Mouse (Mus musculus) lung, postnatal 25 days (tissue): ENCODE measurements around the gene Shisa5.

Experiments
- DNase-seq: peaks from one replicate; pipeline ENCODE4 v3.0.0; 2022; ENCODE audit warnings: low spot score

Shisa5 gene

DNA sequence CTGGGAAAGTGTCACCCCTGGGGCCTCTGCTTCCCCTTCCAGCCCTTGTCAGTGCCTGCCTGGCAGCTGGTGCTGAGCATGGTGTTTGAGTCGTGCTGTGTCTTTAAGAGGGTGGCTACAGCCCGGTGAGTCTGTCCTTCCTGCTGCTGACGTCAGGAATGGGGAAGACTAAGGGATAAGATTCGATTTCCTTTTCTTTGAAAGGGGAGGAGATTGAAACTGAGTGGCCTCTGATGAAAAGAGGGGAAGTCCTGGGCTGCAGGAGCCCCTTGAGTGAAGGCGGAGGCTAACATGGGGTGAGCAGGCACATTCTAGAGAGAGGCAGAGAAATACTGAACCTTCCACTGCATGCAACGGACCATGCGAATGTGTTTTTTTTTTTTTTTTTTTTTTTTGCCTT, 16.3 kb downstream of the Shisa5 start:
- DNase-seq, result peak; percentile 90

DNA sequence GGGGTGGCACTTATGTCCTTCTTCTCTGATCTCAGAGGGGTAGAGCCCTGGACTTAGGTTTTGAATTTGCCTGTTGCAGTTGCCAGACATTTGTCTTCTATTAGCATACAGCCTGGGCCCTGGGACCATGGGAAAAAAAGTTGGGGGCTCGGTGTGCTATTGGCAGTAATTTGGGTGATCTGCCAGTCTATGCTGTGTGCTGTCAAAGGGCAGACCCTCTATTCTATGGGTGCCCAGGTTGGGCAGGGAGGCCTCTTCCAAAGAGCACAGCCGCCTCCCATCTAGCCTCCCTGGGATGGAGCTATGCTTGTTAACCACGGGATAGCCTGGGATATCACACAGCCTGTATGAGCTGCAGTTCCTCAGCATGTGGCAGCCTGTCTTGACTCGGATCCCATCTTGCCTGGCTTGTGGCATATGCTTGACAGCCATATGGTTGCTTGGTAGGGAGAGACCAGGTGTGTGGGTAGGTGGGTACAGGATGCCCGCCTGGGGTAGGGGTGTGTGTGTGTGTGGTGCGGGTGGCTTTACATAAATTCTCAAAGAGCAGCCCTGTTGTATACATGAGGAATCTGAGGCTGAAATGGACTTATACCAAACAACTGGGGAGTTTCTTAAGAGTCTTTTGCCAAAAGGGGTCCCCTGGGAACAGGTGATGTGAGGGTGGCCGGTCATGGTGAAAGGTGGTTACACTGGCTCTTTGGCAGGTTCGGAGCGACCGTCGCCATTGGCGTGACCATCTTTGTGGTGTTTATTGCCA, 17.1 kb downstream of the Shisa5 start:
- no peak for DNase-seq

DNA sequence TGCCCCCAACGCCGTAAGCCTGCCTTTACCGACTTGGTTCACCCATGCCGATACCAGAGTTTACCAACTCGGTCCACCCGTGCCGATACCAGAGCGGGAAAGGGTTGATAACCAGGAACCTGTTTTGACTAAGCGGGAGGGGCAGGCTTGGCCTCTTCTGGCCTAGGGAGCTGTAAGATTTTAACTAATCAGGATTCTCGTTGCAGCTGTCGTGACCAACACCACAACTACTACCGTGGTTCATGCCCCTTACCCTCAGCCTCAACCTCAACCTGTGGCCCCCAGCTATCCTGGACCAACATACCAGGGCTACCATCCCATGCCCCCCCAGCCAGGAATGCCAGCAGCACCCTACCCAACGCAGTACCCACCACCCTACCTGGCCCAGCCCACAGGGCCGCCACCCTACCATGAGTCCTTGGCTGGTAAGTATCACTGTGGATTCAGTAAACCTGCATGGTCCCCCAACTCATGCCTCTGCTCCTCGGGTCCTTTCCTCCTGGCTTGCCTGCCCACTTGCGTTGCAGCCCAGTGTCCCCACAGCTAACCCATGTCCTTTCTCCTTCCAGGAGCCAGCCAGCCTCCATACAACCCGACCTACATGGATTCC, 17.8 kb downstream of the Shisa5 start:
- no peak for DNase-seq

DNA sequence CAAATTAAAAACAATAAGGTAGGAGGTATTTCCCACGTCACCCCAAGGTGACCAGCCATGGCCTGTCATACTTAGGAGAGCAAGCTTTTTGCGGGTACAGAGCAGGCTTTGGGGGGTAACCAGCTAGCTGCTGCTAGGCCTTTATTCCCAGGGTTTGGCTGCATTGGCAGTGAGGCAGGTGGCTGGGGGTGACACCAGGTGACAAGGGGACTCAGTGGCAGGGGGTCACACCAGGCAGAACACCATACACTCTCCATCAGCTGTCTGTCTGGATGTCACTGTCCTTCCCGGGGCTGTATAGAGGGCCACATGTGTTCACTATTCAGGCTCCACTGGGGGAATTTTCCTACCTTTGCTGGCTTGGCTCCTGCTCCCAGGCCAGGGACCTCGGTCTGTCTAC, 18.6 kb downstream of the Shisa5 start:
- DNase-seq, result no peak

DNA sequence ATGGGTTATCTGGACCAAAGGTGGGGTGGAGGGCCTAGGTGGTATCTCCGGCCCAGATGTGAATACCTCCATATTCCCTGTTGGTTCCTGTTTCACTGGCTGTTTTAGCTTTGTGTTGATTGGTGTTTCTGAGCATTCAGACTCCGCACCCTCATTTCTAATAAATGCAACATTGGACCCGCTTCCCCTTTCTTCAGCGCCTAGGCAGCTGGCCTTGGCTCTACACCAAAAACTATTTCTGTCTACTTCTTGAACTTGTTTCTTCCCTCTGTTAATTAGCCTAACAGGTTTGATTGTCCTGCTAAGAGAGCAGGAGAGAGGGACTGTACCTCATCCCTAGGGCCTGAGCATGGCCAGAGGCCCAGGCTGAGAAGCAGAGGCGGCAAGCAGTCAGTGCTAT, 19.2 kb downstream of the Shisa5 start:
- peak; percentile 45 for DNase-seq

DNA sequence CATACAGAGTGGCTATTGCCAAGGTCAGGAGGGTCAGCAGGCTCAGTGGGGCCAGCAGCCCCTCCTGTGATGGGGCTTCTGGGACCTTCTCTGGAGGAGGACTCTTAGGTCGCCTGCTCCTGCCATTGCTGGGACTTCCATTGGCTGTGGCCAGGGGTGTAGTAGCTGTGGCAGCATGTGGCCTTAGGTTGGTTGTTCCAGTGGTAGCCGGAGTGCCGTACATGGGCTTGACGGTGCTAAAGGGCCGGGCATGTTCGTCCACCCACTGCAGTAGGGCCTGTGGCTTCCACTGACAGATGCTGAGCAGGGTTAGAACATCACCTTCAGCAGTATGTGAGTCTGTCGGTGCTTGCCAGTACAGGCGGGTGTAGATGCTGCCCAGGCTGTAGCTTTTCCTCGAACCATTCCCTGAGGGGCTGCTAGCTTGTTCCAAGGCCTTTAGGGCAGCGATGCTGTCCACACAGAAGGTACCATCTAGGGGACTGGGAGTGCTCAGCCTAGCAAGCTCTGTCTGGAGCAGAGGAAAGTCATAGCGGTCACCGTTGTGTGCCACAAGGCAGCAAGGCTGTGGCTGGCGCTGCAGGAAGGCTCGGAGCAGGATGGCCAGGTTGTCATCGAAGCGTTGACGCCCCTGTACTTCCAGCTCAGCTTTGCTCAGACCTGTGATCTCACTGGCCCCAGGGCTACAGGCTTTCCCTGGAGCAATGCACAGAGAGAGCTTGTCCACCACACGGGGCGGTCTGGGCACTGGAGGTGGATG, 19.8 kb downstream of the Shisa5 start:
- DNase-seq, result no peak

DNA sequence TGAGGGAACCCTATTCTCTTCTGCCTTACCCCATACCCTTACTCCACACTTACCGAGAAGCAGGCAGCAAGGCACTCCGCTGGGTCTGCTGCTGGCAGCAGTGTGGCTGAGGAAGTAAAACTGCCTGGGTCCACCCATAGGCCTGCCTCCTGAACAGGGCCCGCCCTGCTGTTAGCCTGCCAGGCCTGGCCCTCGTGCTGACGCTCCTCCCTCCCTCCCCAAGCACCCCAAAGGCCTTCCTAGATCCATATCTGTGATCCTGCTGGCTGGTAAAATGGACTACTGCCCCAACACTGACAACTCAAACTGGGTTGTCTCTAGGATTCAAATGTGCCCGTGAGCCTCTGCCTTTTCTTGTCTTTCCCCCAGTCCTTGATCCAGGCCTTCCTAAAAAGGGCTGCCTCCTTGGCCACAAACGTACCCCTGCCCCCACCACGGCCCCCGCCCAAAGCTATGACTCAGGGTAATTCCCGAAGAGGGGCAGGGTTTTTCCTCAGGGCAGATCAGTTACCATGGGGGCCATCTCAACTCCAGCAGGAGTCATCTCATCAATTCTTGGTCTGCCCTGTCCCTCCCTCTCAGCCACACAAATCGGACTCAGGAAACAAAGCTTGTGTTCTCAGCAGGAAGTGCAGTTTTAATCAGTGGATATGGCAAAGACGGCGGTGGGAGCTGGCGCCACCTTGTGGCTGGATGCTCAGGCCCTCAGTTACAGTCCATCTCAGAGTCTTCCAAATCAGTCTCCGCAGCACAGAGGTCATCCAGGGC, 21.0 kb downstream of the Shisa5 start, which contains the start of gene Trex1:
Gene Trex1 (minus strand): TSS at position 599 of the 768 bp plus-strand sequence.
- DNase-seq, result peak; percentile 94

DNA sequence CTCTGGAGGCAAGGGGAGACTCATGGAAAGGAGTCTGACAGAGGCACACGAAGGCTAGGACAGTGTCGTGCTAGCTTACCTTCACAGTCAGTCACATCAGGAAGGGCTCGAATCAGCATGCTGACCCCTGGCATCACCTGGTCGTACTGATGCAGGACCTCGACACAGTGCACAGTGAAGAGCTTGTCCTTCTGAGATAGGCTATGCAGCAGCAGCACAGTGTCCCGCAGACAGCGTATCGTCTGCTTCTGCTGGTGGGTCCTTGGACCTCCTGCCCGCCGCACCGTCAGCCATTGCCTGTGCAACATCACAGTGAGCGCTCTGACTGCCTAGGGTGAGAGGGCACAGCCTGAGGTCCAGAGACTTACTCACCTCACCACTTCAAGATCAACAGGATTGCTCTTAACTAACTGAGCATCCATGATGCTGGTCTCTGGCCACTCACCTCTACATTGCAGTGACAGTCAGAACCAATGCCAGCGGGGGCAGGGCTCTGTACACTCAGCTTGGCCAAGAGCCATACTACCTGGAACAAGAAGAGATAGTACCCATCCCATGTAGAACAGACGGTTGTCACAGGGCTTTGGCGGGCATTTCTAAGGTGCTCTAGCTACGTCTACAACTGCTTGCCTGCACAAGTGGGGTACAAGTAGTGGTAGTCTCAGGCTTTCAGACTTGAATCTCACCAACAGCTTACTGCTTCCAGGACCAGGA, 22.0 kb downstream of the Shisa5 start:
- DNase-seq, result no peak

DNA sequence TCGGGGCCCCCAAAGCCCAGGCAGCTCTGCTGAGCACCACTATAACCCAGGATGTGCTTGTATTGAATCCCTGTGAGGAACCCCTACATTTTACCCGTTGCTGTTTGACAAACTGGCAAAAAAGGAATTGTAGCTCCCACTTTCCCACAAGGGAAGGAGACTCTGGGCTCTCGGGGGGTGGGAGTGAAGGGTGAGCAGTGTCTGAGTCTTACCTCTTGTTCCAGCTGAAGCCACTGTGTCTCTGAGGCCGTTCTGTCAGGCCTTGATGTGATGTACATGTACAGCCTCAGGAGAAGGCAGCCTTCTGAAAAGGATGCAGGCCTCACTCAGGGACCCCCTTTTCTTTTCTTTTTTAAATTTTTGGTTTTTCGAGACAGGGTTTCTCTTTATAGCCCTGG, 22.5 kb downstream of the Shisa5 start:
- DNase-seq, result no peak

DNA sequence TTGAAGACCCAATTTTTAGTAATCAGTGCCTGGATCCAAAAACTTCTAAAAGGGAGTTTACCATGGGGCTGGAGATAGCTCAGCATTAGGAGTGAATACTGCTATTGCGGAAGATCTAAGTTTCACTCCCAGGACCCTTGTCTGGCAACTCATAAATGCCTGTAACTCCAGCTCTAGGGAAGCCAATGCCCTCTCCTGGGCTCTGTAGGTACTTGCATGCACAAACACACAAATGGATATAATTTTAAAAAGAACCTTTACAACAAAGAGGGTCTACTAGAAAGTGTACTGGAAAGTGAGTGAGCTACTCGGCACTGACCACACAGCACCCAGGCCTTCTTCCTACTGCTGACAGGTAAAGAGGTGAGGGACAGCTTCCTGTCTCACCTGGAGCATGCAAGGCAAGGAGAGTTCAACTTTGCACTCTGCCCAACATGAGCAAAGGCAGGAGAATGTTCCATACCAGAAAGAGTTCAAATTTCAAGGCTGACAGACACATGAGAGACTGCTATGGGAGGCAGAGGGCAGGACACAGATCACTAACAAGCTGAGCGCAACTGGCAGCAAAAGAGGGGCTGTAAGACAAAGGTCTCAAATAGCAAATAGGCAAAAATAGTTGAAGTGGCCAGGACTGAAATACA, 29.9 kb downstream of the Shisa5 start:
- no peak for DNase-seq

DNA sequence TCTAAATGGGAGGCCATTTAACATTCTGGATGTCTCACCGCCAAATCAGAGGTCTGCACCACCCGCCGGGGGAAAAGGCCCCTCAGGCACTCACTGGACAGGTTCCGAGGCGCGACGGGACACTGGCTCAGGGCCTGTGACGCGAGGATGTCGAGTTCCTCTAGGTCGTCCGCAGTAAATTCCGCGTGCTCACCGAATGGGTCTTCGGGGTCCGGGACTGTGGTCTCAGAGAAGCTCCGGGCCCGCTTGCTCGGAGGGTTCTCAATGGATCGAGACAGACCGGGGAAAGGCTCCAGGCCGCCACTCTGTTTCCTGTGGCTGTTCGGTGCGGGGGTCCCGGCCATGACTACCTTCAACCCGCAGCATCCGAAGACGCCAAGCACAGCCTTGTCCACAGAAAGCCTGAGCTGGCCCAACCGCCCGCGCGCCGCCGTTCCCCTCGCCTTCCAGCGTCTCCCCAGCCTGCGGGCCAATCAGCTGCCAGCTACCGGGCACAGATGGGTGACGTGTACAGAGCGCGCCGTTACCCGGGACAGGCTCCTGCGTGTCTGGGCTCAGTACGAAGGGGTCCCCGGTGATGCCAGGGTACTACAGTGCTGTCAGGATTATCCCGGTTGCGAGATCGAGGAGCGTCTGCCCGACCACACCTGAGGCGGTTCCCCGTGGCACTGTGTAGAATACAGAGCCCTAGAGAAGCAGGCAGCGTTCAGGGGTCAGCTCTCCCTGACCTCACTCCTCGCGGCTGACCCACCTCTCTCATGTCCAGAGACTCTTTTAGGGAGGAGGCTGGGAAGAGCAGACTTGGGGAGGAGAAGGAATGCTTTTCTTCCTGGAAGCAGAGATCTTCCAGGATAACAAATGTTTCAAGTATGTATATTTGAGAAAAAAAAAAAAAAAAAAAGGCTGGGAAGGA, 35.6 kb downstream of the Shisa5 start, which contains the start of gene Atrip:
Gene Atrip (minus strand): TSS at position 464 of the 913 bp plus-strand sequence.
- peak; percentile 91 for DNase-seq

DNA sequence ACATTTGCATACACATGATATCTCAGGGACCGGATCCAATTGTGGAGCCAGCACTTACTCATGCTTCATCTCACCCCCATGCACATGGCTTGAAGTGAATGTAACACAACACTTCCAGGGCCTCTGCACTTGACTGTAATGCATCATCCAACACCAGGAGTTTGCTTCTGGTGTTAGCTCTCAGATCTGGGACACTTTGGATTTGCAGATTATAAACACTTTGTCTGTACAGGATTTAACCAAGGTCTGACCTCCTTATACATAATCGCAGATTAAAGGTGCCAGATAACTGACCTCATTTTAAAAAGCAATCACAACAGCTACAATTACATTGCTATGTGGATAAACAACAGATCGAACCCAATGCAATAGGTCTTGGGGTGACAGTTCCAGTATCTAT, 42.2 kb downstream of the Shisa5 start:
- DNase-seq, result no peak

DNA sequence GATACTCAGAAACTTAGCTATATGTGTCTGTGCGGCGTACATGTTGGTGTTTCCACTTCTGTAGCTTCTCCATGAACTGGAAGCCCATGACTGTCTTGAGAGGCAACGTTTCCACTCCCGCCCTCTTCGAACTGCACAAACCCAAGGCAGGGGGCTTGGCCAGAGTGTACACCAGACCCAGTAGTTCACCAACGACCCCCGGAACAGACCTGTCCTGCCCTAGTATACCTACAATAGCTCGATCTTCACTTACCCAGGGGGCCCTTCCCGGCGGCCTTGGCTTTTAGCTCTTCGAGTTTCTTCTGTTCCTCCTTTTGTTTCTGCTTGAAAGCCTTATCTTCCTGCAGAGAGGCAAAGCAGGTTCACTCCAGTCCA, 43.4 kb downstream of the Shisa5 start:
- DNase-seq, result no peak

DNA sequence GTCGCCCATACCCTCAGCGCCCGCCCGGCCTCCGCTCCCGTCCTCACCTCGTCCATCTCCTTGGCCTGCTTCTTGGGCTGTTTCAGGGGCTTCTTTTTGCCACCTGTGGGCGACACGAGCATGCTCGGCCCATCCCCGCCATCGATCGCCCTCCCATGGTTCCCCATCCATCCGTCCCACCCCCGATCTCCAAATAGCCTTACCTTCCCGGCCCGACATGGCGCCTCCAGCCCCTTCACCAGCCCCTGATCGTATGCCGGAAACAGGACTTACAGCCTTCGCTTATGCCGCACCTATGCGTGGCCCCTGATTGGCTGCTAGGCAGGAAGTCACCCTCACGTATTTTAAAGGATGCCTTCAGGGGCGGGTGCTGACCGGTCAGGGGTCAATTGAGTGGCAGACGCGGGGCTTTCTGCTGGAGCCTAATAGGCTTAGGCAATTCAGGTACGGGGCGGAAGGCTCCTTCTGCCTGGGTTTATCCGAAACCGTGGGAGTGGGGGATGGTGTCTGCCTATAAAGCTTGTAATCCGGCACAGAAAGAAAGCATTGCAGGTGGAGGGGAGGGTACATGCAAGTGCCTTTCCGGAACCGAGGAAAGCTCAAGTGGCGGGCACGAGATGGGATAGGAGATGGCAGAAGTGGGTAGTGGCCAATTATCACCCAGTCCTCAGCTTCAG, 43.9 kb downstream of the Shisa5 start, which contains the start of the genes Ccdc51 and Tma7:
Gene Ccdc51 (plus strand): TSS at position 370 of the 677 bp plus-strand sequence.
Gene Tma7 (minus strand): TSS at position 464 of the 677 bp plus-strand sequence.
- DNase-seq, result peak; percentile 91

DNA sequence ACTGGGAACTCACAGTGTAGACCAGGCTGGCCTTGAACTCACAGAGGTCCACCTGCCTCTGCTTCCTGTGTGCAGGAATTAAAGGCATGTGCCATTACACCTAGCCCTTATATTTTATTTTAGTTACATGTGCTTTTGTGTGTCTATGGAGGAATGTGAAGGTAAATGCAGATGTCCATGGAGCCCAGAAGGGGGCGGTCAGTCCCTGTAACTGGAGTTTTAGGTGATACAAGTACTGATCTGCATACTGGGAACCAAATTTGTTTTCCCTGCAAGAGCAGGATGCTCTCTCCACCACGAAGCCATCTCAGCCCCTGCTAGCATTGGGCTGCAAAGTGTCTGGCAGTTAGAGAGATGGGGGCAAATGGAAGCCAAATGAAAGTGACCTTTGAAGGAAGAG, 46.6 kb downstream of the Shisa5 start:
- DNase-seq, result no peak

DNA sequence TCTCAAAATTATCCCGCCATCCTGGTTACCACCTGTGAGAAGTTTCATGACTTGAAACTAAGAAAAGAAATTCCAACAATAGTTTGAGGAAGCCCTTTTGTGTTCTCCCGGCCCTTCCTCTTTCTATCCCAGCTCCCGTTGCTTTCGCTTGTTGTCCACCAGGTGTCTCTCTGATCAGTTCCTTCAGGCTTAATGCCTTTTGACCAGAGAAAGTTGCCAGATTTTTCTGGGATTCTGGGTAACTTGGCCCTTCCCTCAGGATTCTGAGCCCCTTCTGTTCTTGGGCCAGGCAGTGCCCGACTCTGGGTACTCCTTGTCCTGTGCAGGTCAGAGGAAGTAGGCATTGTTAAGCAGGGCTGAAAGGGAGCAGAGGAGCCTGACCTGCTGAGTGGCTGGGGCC, 49.6 kb downstream of the Shisa5 start:
- peak; percentile 45 for DNase-seq

DNA sequence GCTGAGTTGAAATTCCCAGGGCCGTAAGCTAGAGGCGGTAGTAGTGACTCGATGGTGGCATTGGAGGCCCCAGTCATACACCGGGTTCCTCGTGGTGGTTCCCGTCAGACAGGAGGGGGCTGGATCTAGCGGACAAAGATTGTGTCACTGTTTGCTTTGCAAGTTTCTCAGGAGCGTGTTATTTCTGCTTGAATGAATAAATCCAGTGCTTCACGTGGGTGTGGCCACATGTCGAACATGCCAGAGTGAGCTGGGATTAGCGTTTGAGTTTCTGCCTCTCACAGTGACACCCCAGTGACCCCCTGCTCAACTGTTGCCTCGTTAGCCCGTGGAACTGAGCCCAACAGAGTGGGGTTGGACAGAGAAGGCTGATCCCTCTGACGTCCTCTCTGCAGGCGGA, 52.1 kb downstream of the Shisa5 start:
- peak; percentile 47 for DNase-seq

DNA sequence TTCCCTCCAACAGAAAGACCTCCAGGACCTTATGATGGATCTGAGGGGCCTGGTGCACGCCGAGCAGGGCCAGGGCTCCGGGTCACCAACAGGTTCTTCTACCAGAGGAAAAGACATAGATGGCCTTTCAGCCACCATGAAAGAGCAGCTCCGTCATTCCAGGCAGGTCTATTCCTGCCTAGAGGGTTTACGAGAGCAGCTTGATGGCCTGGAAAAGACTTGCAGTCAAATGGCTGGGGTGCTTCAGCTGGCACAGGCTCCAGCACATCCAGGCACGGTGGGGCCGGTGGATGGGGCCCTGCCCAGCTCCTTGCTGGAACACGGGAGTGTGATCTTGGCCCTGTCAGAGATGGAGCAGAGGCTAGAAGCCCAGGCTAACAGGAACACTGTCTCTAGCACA, 53.4 kb downstream of the Shisa5 start:
- DNase-seq, result no peak

DNA sequence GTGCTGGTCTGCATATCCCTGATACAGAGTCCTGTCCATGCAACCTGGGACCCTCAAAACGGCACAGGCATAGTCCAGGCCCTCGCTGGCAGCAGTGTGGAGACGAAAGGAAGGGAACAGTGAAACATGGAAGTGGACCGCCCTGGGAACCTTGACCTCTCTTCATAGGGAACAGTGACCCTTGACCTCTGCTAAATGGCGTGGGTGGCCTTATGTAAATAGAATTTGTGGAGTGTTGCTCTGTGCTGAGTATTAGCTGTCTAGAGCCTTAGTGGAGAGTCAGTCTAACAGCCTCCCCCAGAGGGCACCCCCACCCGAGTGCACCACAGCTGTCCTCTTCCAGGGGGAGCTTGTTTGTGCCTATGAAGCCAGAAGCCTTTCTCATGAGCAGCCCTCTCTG, 54.4 kb downstream of the Shisa5 start:
- DNase-seq, result no peak
